Mouse (Mus musculus) retina, adult 2 months (tissue): Measurements from ENCODE around the gene Rbbp5.

ENCODE experiments used
- DNase-seq: peaks from one replicate; pipeline ENCODE4 v3.0.0-alpha.2; 2012; ENCODE audit warnings: low read depth, low spot score

The Rbbp5 gene

DNA sequence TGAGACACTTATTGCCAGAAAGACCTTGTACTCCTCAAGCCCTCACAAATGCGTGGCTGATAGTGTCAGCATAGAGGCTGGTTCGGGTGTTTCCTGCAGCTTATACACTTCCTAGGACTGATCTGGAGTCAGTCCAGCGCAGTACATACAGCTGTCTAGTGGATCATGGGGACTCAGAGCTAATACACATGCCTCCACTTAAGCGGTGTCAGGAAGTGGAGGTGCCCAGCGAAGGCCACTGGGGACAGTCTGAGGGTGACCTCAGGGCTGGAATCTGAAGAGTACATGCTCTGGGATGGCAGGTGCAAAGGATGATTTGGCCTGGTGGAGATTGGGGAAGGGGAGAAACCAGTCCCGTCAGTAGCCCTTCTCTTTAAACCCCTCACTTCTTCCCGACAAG, 63.5 kb downstream of the Rbbp5 start:
- DNase-seq: no peak

DNA sequence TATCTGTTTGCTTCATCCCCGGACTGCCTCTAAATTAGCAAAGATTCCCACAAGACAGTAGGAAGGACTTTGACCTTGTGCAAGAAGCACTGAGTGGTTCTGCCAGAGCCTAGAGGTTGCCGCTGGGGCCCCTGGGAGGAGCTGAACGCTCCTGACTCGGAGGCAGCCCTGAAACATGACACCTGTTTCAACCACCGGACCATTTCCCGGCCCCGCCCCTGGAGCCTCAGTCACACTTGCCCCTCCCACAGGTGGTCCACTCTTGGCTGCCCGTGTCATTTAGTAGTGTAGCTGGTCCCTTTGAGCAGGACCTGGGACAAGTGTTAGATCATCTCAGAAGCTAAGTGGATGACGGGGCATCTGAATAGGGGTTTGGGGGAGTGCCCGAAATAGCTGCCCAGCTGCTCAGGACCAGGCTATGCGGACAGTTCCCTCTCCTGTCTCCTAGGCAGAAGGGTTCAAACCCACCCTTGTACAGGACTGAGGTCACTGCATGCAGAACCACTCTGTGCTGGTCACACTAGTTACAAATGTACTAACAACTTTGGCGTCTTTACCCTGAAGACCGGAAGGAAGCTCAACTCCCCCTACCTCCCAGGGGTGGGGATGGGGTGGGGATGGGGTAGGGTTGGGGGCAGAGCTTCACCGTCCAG, 64.1 kb downstream of the Rbbp5 start:
- no peak for DNase-seq

DNA sequence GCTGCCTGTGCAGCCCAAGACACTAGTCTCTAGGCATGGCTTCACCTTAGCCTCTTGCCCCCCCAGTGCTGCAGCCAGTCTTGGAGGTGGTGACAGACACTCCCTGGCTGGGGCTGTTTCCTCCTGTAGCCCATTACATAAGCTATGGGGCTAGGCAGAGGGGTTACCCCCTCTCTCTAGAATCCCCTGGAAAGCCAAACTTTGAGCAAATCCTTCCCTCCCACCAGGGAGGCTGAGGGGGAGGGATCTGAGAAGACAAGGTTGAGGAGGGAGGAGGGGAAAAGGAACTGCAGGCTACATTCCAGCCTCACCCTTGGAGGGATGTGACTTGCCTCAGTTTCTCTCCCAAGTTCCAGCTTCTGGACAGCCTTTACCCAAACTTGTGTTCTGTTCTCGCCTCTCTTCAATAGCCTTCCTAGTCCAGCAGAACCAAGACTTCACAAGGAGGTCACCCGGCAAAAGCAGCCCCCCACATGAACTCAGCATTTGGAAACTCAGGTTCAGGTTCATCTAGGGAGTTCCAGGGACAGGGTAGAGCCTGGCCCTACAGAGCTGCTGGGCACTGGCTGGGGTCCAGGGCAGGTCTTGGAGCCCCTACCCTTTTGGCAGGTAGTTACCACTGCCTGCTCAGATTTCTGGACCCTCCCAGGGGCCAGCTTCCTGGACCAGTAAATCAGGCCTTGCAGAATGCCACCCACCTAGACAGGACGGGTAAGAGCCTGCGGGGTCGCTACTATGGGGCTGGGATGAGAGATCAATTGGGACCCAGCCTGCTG, 64.8 kb downstream of the Rbbp5 start:
- DNase-seq: no peak

DNA sequence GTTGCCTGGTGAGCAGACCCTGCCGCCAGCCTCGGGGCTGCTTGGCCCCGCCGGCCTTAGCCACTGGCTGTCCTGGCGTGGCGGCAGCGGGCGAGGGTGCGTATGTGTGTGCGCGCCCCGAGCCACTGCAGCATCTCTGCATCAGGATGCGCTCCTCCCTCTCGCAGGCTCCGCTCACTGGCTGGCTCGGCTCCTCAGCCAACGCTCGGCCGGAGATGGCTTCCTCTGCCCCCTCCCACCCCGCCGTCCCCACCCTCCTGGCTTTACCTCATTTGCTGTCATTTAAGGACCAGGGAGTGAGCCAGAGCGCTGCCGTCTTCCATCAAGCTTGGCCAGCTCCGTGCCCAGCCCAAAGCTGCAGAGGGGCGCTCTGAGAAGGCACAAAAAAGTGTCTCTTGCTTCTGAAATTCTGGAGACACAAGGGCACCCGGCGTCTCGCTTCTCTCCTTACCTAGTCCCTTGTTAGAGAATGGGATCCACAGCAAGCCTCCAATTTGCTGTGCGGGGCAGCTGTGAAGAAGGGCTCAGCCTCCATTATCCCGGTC, 65.7 kb downstream of the Rbbp5 start, which contains the start of gene Cntn2:
TSS of gene Cntn2 (minus strand) at position 495 of the 545 bp plus-strand sequence.
- DNase-seq: no peak

DNA sequence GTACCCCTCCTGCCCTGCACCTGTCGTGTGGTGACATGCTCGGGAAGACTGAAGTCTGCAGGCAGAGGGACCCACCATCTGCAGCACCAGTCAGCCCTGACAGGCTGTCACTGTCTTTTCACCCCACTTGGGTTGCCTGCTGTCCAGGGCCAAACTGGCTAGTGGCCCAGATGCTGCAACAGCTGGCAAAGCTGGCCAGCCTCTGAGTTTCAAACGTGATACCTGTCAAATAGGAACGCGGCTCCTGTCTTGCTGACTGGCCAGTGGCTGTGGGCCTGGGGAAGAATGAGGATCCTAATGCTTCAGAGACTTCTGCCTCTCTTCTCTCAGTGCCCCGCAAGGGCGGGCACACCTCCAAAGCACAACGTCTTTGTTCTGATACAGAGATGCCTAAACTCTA, 66.6 kb downstream of the Rbbp5 start:
- DNase-seq: no peak
